Mouse (Mus musculus) CD8-positive naive resting alpha-beta T cell, adult 57 days (primary cell): Measurements from ENCODE around the gene Eln. TPM values are rescaled to one million over a fixed set of nuclear protein-coding genes. Genes with fewer than 3 reads are reported as not detected.

Experiments used
- total RNA-seq: library from RNA; stranded (reverse); gene quantifications from one replicate; pipeline ENCODE4 v1.2.4, GENCODE M21; 2023

Eln gene
- not detected for total RNA-seq

DNA sequence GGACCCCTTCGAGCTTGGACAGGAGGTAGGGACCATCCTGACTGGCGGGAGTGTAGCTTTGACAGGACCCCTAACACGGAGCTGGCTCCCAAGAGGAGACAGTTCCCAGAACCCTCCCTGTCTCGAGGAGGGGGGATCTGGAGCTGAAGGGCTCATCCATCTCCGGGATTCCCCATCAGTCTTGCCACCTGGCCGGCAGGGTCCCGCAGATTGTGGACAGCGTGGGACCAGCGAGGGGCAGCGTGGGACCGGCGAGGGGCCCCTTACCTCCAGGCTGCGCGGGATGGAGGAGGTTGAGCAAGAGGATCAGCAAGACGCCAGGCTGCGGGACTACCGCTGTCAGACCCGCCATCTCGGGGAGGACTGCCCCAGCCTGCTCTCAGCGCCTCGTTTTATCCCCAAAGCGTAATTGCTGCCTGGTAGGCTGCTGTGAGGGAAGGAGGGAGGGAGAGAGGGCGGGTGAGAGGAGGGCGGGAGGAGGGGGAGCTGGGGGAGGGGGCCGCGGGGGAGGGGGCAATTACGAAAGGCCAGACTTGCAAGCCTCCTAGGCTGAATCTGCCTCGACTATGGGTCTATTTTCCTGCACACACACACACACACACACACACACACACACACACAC is at the start of gene Eln:
Gene Eln, minus strand, starts transcription at position 434 of the 622 bp plus-strand sequence.

GRCm38 (mm10) chr5:134688086-134688717 is 58.9 kb downstream of the Eln start, which contains the start of gene Limk1:
Limk1 (minus strand) TSS chr5:134688598.

Other genes starting within 250 kb of the Eln start
- 2.7 TPM for gene Clip2, start 194.9 kb downstream of the Eln start, total RNA-seq
- not detected for gene Syna, start 187.2 kb downstream of the Eln start, total RNA-seq
- 67.7 TPM for gene Rfc2, start 166.0 kb downstream of the Eln start, total RNA-seq
- 19.7 TPM for gene Lat2, start 132.3 kb downstream of the Eln start, total RNA-seq
- gene Eif4h, start 107.8 kb downstream of the Eln start, total RNA-seq: 230 TPM
- gene Limk1, start 58.7 kb downstream of the Eln start, total RNA-seq: 28.9 TPM
- not detected for gene Tmem270, start 159.4 kb upstream of the Eln start, total RNA-seq
- gene Cldn13, start 168.2 kb upstream of the Eln start, total RNA-seq: not detected
- 15.5 TPM for gene Mettl27, start 185.0 kb upstream of the Eln start, total RNA-seq
- not detected for gene Cldn4, start 199.6 kb upstream of the Eln start, total RNA-seq
- not detected for gene Cldn3, start 238.9 kb upstream of the Eln start, total RNA-seq